Comparison of ENCODE assay signal across 8 mouse cellular contexts in genomic region chr10:80756967-80757366, GRCm38 (mm10). TPM values are rescaled to one million over a fixed set of nuclear protein-coding genes. Genes with fewer than 3 reads are reported as not detected.
DNase-seq lines count a peak whose midpoint lies in the region; ATAC-seq lines count a peak whose summit lies in the region.

No protein-coding gene starts in this region.

- 59% methylated on average over 4 of the region's 4 CpGs for WGBS in lung, embryonic 16.5 days
- WGBS in hindbrain, embryonic 11.5 days = 85% methylated on average over 4 of the region's 4 CpGs
- WGBS in midbrain, embryonic 10.5 days = 83% methylated on average over 4 of the region's 4 CpGs

- no peaks in the 10 kb centered on the region for H3K9me3 ChIP-seq in lung, embryonic 16.5 days (ENCODE audit: control insufficient read depth, low read length)
- no peaks in the 10 kb centered on the region for H3K9me3 ChIP-seq in hindbrain, embryonic 11.5 days (ENCODE audit: control insufficient read depth, low read length)
- no peaks in the 10 kb centered on the region for H3K9me3 ChIP-seq in midbrain, embryonic 10.5 days (replicated peaks)

- H3K27ac ChIP-seq in lung, embryonic 16.5 days (ENCODE audit: low read length) = no peak overlapping the region
- H3K27ac ChIP-seq in hindbrain, embryonic 11.5 days (ENCODE audit: low read depth, low read length) = no peak overlapping the region
- H3K27ac ChIP-seq in midbrain, embryonic 10.5 days (replicated peaks) = no peak overlapping the region

- no peaks in the 10 kb centered on the region for H3K27me3 ChIP-seq in lung, embryonic 16.5 days (ENCODE audit: control insufficient read depth, insufficient read depth, low read depth, low read length)
- H3K27me3 ChIP-seq in hindbrain, embryonic 11.5 days (ENCODE audit: control insufficient read depth, insufficient read depth, low read length) = no peaks in the 10 kb centered on the region
- H3K27me3 ChIP-seq in midbrain, embryonic 10.5 days (ENCODE audit: low read depth, poor library complexity, severe bottlenecking) = no peaks in the 10 kb centered on the region

- H3K4me3 ChIP-seq in lung, embryonic 16.5 days (ENCODE audit: low read length) = 0 out of 2 replicates have a peak overlapping the region, but pooled peaks have one; percentile 96
- no peak overlapping the region for H3K4me3 ChIP-seq in hindbrain, embryonic 11.5 days (ENCODE audit: low read depth, low read length)
- peak overlapping the region; percentile 98 for H3K4me3 ChIP-seq in midbrain, embryonic 10.5 days

- DNase-seq in cerebellum, adult 11-12 months = peak; percentile 54
- no peak for DNase-seq in cerebellum, adult 9-10 months
- no peak for DNase-seq in lung, postnatal 14 days
- no peak for DNase-seq in hindbrain, embryonic 11.5 days (ENCODE audit: low spot score)
- DNase-seq in midbrain, embryonic 10.5 days (ENCODE audit: low spot score) = no peak
- no peak for DNase-seq in gastrocnemius, postnatal 10 days

- H3K36me3 ChIP-seq in lung, embryonic 16.5 days (ENCODE audit: control insufficient read depth, insufficient read depth, low read length) = no peaks in the 10 kb centered on the region
- H3K36me3 ChIP-seq in hindbrain, embryonic 11.5 days (ENCODE audit: control insufficient read depth, insufficient read depth, low read length) = no peaks in the 10 kb centered on the region
- no peaks in the 10 kb centered on the region for H3K36me3 ChIP-seq in midbrain, embryonic 10.5 days

- peaks cover 37% of the 10 kb centered on the region for H3K4me1 ChIP-seq in lung, embryonic 16.5 days (replicated peaks; ENCODE audit: control insufficient read depth, insufficient read depth, low read length)
- H3K4me1 ChIP-seq in hindbrain, embryonic 11.5 days (replicated peaks; ENCODE audit: control insufficient read depth, insufficient read depth, low read length) = peaks cover 15% of the 10 kb centered on the region
- H3K4me1 ChIP-seq in midbrain, embryonic 10.5 days = peaks cover 57% of the 10 kb centered on the region

- H3K9ac ChIP-seq in lung, embryonic 16.5 days (ENCODE audit: low read length) = peak overlapping the region; percentile 96; the same call in 1 of the 2 replicates
- H3K9ac ChIP-seq in hindbrain, embryonic 11.5 days (ENCODE audit: low read depth, low read length) = 0 out of 2 replicates have a peak overlapping the region, but pooled peaks have one; percentile 8

- H3K4me2 ChIP-seq in lung, embryonic 16.5 days (ENCODE audit: low read depth, low read length) = peak overlapping the region; percentile 99
- H3K4me2 ChIP-seq in hindbrain, embryonic 11.5 days (replicated peaks; ENCODE audit: low read depth, low read length) = peak overlapping the region; percentile 97; the same call in 1 of the 2 replicates

- no peak for ATAC-seq in lung, embryonic 16.5 days (ENCODE audit: low read depth)
- ATAC-seq in hindbrain, embryonic 11.5 days (ENCODE audit: low FRiP score) = no peak
- ATAC-seq in activated CD4-positive, CD25-positive, alpha-beta regulatory T cell, adult 4 months = no peak

RNA-seq across cellular contexts. Expression of gene Dot1l, which starts 2.0 kb away (rescaled TPM):
- 15.4 and 17.5 TPM in 2 replicates for polyA plus RNA-seq in lung, embryonic 16.5 days (2015; fragmentation: Nextera tagmentation; extraction: Ambion mirVana)
- 18.3 and 25.1 TPM in 2 replicates for polyA plus RNA-seq in hindbrain, embryonic 11.5 days (2014; fragmentation: Nextera tagmentation; extraction: Ambion mirVana)
- polyA plus RNA-seq in midbrain, embryonic 10.5 days (2016; fragmentation: Nextera tagmentation; extraction: Ambion mirVana) = 19.1 and 19.8 TPM in 2 replicates
- total RNA-seq in gastrocnemius, postnatal 10 days (2021) = 10 to 100 TPM; 25.9 to 46.0 TPM
- 10 to 100 TPM; 13.6 to 18.0 TPM for polyA plus RNA-seq in activated CD4-positive, CD25-positive, alpha-beta regulatory T cell, adult 4 months (2017; shearing (Covaris generic))

RNA-seq across cellular contexts. Expression of gene Ap3d1, which starts 14.9 kb away (rescaled TPM):
- polyA plus RNA-seq in lung, embryonic 16.5 days (2015; fragmentation: Nextera tagmentation; extraction: Ambion mirVana) = 59.6 and 59.9 TPM in 2 replicates
- 68.5 and 85.1 TPM in 2 replicates for polyA plus RNA-seq in hindbrain, embryonic 11.5 days (2014; fragmentation: Nextera tagmentation; extraction: Ambion mirVana)
- polyA plus RNA-seq in midbrain, embryonic 10.5 days (2016; fragmentation: Nextera tagmentation; extraction: Ambion mirVana) = 57.1 and 62.5 TPM in 2 replicates
- total RNA-seq in gastrocnemius, postnatal 10 days (2021) = 10 to 100 TPM; 27.7 to 37.1 TPM
- 10 to 100 TPM; 22.7 to 24.0 TPM for polyA plus RNA-seq in activated CD4-positive, CD25-positive, alpha-beta regulatory T cell, adult 4 months (2017; shearing (Covaris generic))

RNA-seq across cellular contexts. Expression of gene Sf3a2, which starts 41.0 kb away (rescaled TPM):
- 60.9 and 75.7 TPM in 2 replicates for polyA plus RNA-seq in lung, embryonic 16.5 days (2015; fragmentation: Nextera tagmentation; extraction: Ambion mirVana)
- 83.4 and 84.4 TPM in 2 replicates for polyA plus RNA-seq in hindbrain, embryonic 11.5 days (2014; fragmentation: Nextera tagmentation; extraction: Ambion mirVana)
- 108 and 112 TPM in 2 replicates for polyA plus RNA-seq in midbrain, embryonic 10.5 days (2016; fragmentation: Nextera tagmentation; extraction: Ambion mirVana)
- total RNA-seq in gastrocnemius, postnatal 10 days (2021) = 10 to 100 TPM; 31.6 to 41.3 TPM
- 10 to 100 TPM; 18.9 to 19.9 TPM for polyA plus RNA-seq in activated CD4-positive, CD25-positive, alpha-beta regulatory T cell, adult 4 months (2017; shearing (Covaris generic))

RNA-seq across cellular contexts. Expression of gene Plekhj1, which starts 41.5 kb away (rescaled TPM):
- 92.7 and 100 TPM in 2 replicates for polyA plus RNA-seq in lung, embryonic 16.5 days (2015; fragmentation: Nextera tagmentation; extraction: Ambion mirVana)
- polyA plus RNA-seq in hindbrain, embryonic 11.5 days (2014; fragmentation: Nextera tagmentation; extraction: Ambion mirVana) = 142 and 150 TPM in 2 replicates
- 184 and 191 TPM in 2 replicates for polyA plus RNA-seq in midbrain, embryonic 10.5 days (2016; fragmentation: Nextera tagmentation; extraction: Ambion mirVana)
- 10 to 100 TPM; 26.8 to 30.9 TPM for total RNA-seq in gastrocnemius, postnatal 10 days (2021)
- 100 to 1,000 TPM; 121 to 156 TPM for polyA plus RNA-seq in activated CD4-positive, CD25-positive, alpha-beta regulatory T cell, adult 4 months (2017; shearing (Covaris generic))

RNA-seq across cellular contexts. Expression of gene Amh, which starts 48.1 kb away (rescaled TPM):
- polyA plus RNA-seq in lung, embryonic 16.5 days (2015; fragmentation: Nextera tagmentation; extraction: Ambion mirVana) = 0.13 TPM in 1 of 2 replicates, not detected in the other
- polyA plus RNA-seq in hindbrain, embryonic 11.5 days (2014; fragmentation: Nextera tagmentation; extraction: Ambion mirVana) = not detected in 2 replicates
- polyA plus RNA-seq in midbrain, embryonic 10.5 days (2016; fragmentation: Nextera tagmentation; extraction: Ambion mirVana) = 0.07 TPM in 1 of 2 replicates, not detected in the other
- under 1 TPM; 0.20 to 0.52 TPM for total RNA-seq in gastrocnemius, postnatal 10 days (2021)
- not detected for polyA plus RNA-seq in activated CD4-positive, CD25-positive, alpha-beta regulatory T cell, adult 4 months (2017; shearing (Covaris generic))
